Mouse (Mus musculus) liver, adult 2 months (tissue): ENCODE measurements around the gene Smtnl1. TPM values are rescaled to one million over a fixed set of nuclear protein-coding genes. Genes with fewer than 3 reads are reported as not detected.

Experiments used
- DNase-seq: peaks from one replicate; pipeline ENCODE4 v3.0.0-alpha.2; 2011; ENCODE audit warnings: low read depth, low spot score; ENCODE audit errors: extremely low read depth
- H3K27ac ChIP-seq: fragments of 200-500 bp; replicated peaks from 2 replicates; pipeline ENCODE4 v1.5.1; 2012; ENCODE audit warnings: low read depth, mild to moderate bottlenecking, control low read depth, inconsistent platforms, low read length; ENCODE audit not compliant: insufficient read depth
- H3K27me3 ChIP-seq: fragments of 200-500 bp; 2 replicates; pipeline ENCODE4 v1.6.1; 2012; ENCODE audit warnings: mild to moderate bottlenecking, moderate library complexity, low read length, inconsistent platforms; ENCODE audit not compliant: control insufficient read depth, insufficient read depth
- H3K36me3 ChIP-seq: fragments of 200-500 bp; 2 replicates; pipeline ENCODE4 v1.6.1; 2012; ENCODE audit warnings: low read length, inconsistent platforms; ENCODE audit not compliant: control insufficient read depth, insufficient read depth
- H3K4me1 ChIP-seq: fragments of 200-500 bp; 2 replicates; pipeline ENCODE4 v1.6.1; 2011; ENCODE audit warnings: low read length; ENCODE audit not compliant: control insufficient read depth, insufficient read depth
- H3K4me3 ChIP-seq: fragments of 200-500 bp; 2 replicates; pipeline ENCODE4 v1.5.1; 2011; ENCODE audit warnings: low read depth, mild to moderate bottlenecking, control low read depth, low read length, moderate library complexity; ENCODE audit not compliant: insufficient read depth
- H3K79me2 ChIP-seq: fragments of 200-500 bp; 2 replicates; pipeline ENCODE4 v1.6.1; 2012; ENCODE audit warnings: inconsistent platforms, mild to moderate bottlenecking, low read length, moderate library complexity; ENCODE audit not compliant: control insufficient read depth, insufficient read depth
- H3K9ac ChIP-seq: fragments of 200-500 bp; 2 replicates; pipeline ENCODE4 v1.6.1; 2012; ENCODE audit warnings: low read depth, mild to moderate bottlenecking, control low read depth, inconsistent platforms, low read length
- CTCF ChIP-seq: fragments of 200-500 bp; IDR thresholded peaks from 2 replicates; pipeline ENCODE4 v1.5.1; 2011; ENCODE audit warnings: low read depth, low read length, control low read depth
- POLR2A ChIP-seq: fragments of 200-500 bp; IDR thresholded peaks from 2 replicates; pipeline ENCODE4 v1.6.1; 2011; ENCODE audit warnings: low read length, control low read depth; ENCODE audit not compliant: insufficient read depth; ENCODE audit errors: extremely low read depth
- WGBS: fragments of 180-500 bp; shearing (Covaris S2); methylation state at CpG from one replicate; pipeline ENCODE4 v1.1.7; 2018; 5-methylcytosine and 5-hydroxymethylcytosine counted together
- polyA plus RNA-seq: library from polyadenylated mRNA; depleted of rRNA; stranded (reverse); fragments of >200 nt; gene quantifications from 2 replicates; pipeline ENCODE4 v1.2.3, GENCODE M21; 2012
- total RNA-seq: library from RNA; depleted of rRNA; stranded (reverse); fragments of >200 nt; gene quantifications from 2 replicates; pipeline ENCODE4 v1.2.3, GENCODE M21; 2014

Gene Smtnl1
- total and polyA plus RNA-seq, 2 experiments = 0.18 TPM; not detected in 1

GRCm38 (mm10) chr2:84775241-84775640, 47.2 kb downstream of the Smtnl1 start, which contains the start of gene Serping1:
TSS of gene Serping1 (minus strand) at chr2:84775444.
- Histone ChIP-seq H3K79me2 (peaks cover 7% of the 10 kb centered on the region; the same call in 1 of the 2 replicates), H3K9ac (peak within 1 kb of the TSS; percentile 61), H3K27me3 (no peaks in the 10 kb centered on the region), H3K4me3 (peak within 1 kb of the TSS; percentile 64), H3K4me1 (peaks cover 11% of the 10 kb centered on the region; the same call in 1 of the 2 replicates), H3K36me3 (peaks cover 21% of the 10 kb centered on the region), H3K27ac (peak within 1 kb of the TSS; percentile 96)
- TF ChIP-seq CTCF (no peak), POLR2A (0 out of 2 replicates have a peak, but pooled peaks have one; percentile 9)
- 10% methylated on average over 9 of the region's 9 CpGs for WGBS
- DNase-seq = peak; percentile 91

GRCm38 (mm10) chr2:84774751-84775150, 47.7 kb downstream of the Smtnl1 start:
- peaks cover 7% of the 10 kb centered on the region; the same call in 1 of the 2 replicates for H3K79me2 ChIP-seq
- peaks cover 11% of the 10 kb centered on the region; the same call in 1 of the 2 replicates for H3K4me1 ChIP-seq
- DNase-seq = peak; percentile 75
- TF ChIP-seq CTCF = no peak
- peak; percentile 64 for TF ChIP-seq POLR2A
- H3K36me3 ChIP-seq = peaks cover 25% of the 10 kb centered on the region
- H3K9ac ChIP-seq = peak overlapping the region; percentile 58
- peak overlapping the region; percentile 64 for H3K4me3 ChIP-seq
- H3K27me3 ChIP-seq = no peaks in the 10 kb centered on the region
- peak overlapping the region; percentile 78 for H3K27ac ChIP-seq
- 10% methylated on average over 14 of the region's 15 CpGs for WGBS

- WGBS = 79% methylated on average over 5 of the region's 5 CpGs
These were observed 49.3 kb downstream of the Smtnl1 start for GRCm38 (mm10) chr2:84773195-84773594.

GRCm38 (mm10) chr2:84772454-84772853, 50.0 kb downstream of the Smtnl1 start:
- H3K27ac ChIP-seq = no peak overlapping the region
- peaks cover 43% of the 10 kb centered on the region for H3K36me3 ChIP-seq
- no peak for DNase-seq
- no peak overlapping the region for H3K9ac ChIP-seq
- WGBS = 86% methylated on average over 4 of the region's 4 CpGs
- H3K4me1 ChIP-seq = peaks cover 11% of the 10 kb centered on the region; the same call in 1 of the 2 replicates
- no peak for TF ChIP-seq POLR2A
- no peak for TF ChIP-seq CTCF
- H3K27me3 ChIP-seq = no peaks in the 10 kb centered on the region
- peaks cover 7% of the 10 kb centered on the region; the same call in 1 of the 2 replicates for H3K79me2 ChIP-seq
- H3K4me3 ChIP-seq = no peak overlapping the region

More at GRCm38 (mm10) chr2:84773195-84773594, 49.3 kb downstream of the Smtnl1 start:
- Histone ChIP-seq H3K27me3 (no peaks in the 10 kb centered on the region), H3K27ac (peak overlapping the region; percentile 78; the same call in 1 of the 2 replicates), H3K4me1 (peaks cover 11% of the 10 kb centered on the region; the same call in 1 of the 2 replicates), H3K36me3 (peaks cover 40% of the 10 kb centered on the region), H3K79me2 (peaks cover 7% of the 10 kb centered on the region; the same call in 1 of the 2 replicates), H3K4me3 (peak overlapping the region; percentile 64; the same call in 1 of the 2 replicates), H3K9ac (peak overlapping the region; percentile 42)
- no peak for DNase-seq
- TF ChIP-seq POLR2A (no peak), CTCF (no peak)

GRCm38 (mm10) chr2:84770501-84770900, 52.0 kb downstream of the Smtnl1 start:
- Histone ChIP-seq H3K4me1 (peaks cover 9% of the 10 kb centered on the region; the same call in 1 of the 2 replicates), H3K79me2 (peaks cover 7% of the 10 kb centered on the region; the same call in 1 of the 2 replicates), H3K4me3 (no peak overlapping the region), H3K27ac (no peak overlapping the region), H3K36me3 (peaks cover 62% of the 10 kb centered on the region), H3K9ac (no peak overlapping the region), H3K27me3 (no peaks in the 10 kb centered on the region)
- TF ChIP-seq POLR2A = no peak
- WGBS = 55% methylated on average over 6 of the region's 6 CpGs
- no peak for DNase-seq

GRCm38 (mm10) chr2:84762818-84763217, 59.6 kb downstream of the Smtnl1 start:
- H3K36me3 ChIP-seq = peaks cover 31% of the 10 kb centered on the region
- TF ChIP-seq POLR2A = no peak
- no peak for TF ChIP-seq CTCF
- no peaks in the 10 kb centered on the region for H3K27me3 ChIP-seq
- no peak overlapping the region for H3K9ac ChIP-seq
- peak overlapping the region; percentile 100 for H3K27ac ChIP-seq
- DNase-seq = peak; percentile 96
- no peak overlapping the region for H3K4me3 ChIP-seq
- 14% methylated on average over 1 of the region's 1 CpGs for WGBS
- H3K4me1 ChIP-seq = peaks cover 19% of the 10 kb centered on the region
- H3K79me2 ChIP-seq = no peaks in the 10 kb centered on the region
